ENCODE assay signal across 22 mouse cellular contexts in genomic region chr3:154294924-154295834, GRCm38 (mm10). TPM values are rescaled to one million over a fixed set of nuclear protein-coding genes. Genes with fewer than 3 reads are reported as not detected.
"Had no signal": no experiment of that assay in that cellular context is flagged by ENCODE, and none has a peak within 500 bp of the region (broad histone marks: within the 10 kb centered on the region; RNA-seq: fewer than 3 reads in every experiment).

No protein-coding gene starts in this region.

- H3K36me3 ChIP-seq: midbrain, embryonic 10.5 days; midbrain, embryonic 12.5 days; neural tube, embryonic 13.5 days; neural tube, embryonic 15.5 days; stomach, embryonic 15.5 days had no signal

- H3K27ac ChIP-seq: midbrain, embryonic 10.5 days; midbrain, embryonic 12.5 days; neural tube, embryonic 13.5 days; neural tube, embryonic 15.5 days; stomach, embryonic 15.5 days; stomach, postnatal 0 days had no signal

- DNase-seq: lung, adult 18-20 months; lung, embryonic 14.5 days; lung, postnatal 10 days; lung, postnatal 4 days; midbrain, embryonic 14.5 days; retina, postnatal 1 day; right cerebral cortex, postnatal 4 days; thymus, adult 2 months; thymus, postnatal 25 days; thymus, postnatal 4 days had no signal

- H3K27me3 ChIP-seq: midbrain, embryonic 12.5 days; neural tube, embryonic 13.5 days; neural tube, embryonic 15.5 days had no signal

- H3K9me3 ChIP-seq: midbrain, embryonic 10.5 days; midbrain, embryonic 12.5 days; neural tube, embryonic 13.5 days; neural tube, embryonic 15.5 days; stomach, embryonic 15.5 days had no signal

- ATAC-seq: midbrain, embryonic 16.5 days had no signal

- H3K4me2 ChIP-seq: lung, embryonic 14.5 days; midbrain, embryonic 12.5 days; neural tube, embryonic 13.5 days; neural tube, embryonic 15.5 days; stomach, embryonic 15.5 days had no signal

- H3K4me3 ChIP-seq: midbrain, embryonic 10.5 days; midbrain, embryonic 12.5 days; myocyte; neural tube, embryonic 13.5 days; neural tube, embryonic 15.5 days; stomach, embryonic 15.5 days had no signal

- H3K9ac ChIP-seq: lung, embryonic 14.5 days; midbrain, embryonic 12.5 days; neural tube, embryonic 13.5 days; neural tube, embryonic 15.5 days; stomach, embryonic 15.5 days had no signal

- H3K4me1 ChIP-seq: midbrain, embryonic 10.5 days; midbrain, embryonic 12.5 days; neural tube, embryonic 13.5 days; neural tube, embryonic 15.5 days; stomach, embryonic 15.5 days had no signal

RNA-seq across cellular contexts. Expression of gene Lhx8, which starts 35.3 kb away (rescaled TPM):
- polyA plus RNA-seq: liver, embryonic 16.5 days; lung, embryonic 14.5 days; myocyte; neural tube, embryonic 13.5 days; small intestine, adult 2 months; spleen, adult 2 months; stomach, postnatal 0 days; urinary bladder, adult 2 months had no signal
